Mouse (Mus musculus): ENCODE measurements around the gene Ccl21a.
"Not testable (repeated sequence)": the region's sequence is repeated elsewhere in the genome, so short reads cannot be mapped to it uniquely, and the experiment has no call there.

GRCm38 (mm10) chr4:42773893-42774292, at the start of gene Ccl21a:
- TF ChIP-seq CTCF (IDR thresholded peaks at IDR 0.05; ENCODE audit: control insufficient read depth, insufficient read depth, insufficient read length); USF1 (IDR thresholded peaks at IDR 0.05; ENCODE audit: low read depth); MAX (IDR thresholded peaks at IDR 0.05); FOSL1 (IDR thresholded peaks at IDR 0.05; ENCODE audit: insufficient read depth, low read length, poor library complexity, severe bottlenecking); MYOD1 (IDR thresholded peaks at IDR 0.05; ENCODE audit: control insufficient read depth, insufficient read length, low read depth); MYOG (IDR thresholded peaks at IDR 0.05; ENCODE audit: control insufficient read depth, extremely low read depth, insufficient read length); CEBPB (IDR thresholded peaks at IDR 0.05; ENCODE audit: low read depth): not testable (repeated sequence)
